Mouse (Mus musculus) brain, embryonic 14.5 days (tissue): Measurements from ENCODE around the gene Krr1.

Experiments
- CTCF ChIP-seq: fragments of 200-500 bp; IDR thresholded peaks from 2 replicates; pipeline ENCODE4 v1.5.1; 2012; ENCODE audit warnings: inconsistent platforms, mild to moderate bottlenecking, moderate library complexity, borderline replicate concordance; ENCODE audit not compliant: insufficient read depth, insufficient read length; ENCODE audit errors: extremely low read depth
- POLR2A ChIP-seq: fragments of 200-500 bp; IDR thresholded peaks from 2 replicates; pipeline ENCODE4 v1.6.1; 2012; ENCODE audit warnings: mild to moderate bottlenecking, inconsistent platforms, borderline replicate concordance; ENCODE audit not compliant: poor library complexity, insufficient read depth, insufficient read length, severe bottlenecking; ENCODE audit errors: extremely low read depth

GRCm38 (mm10) chr10:112001350-112001749 is 28.9 kb downstream of the Krr1 start:
- TF ChIP-seq CTCF (no peak), POLR2A (no peak)
